Mouse (Mus musculus): ENCODE results near the gene Sgsm2. TPM values are rescaled to one million over a fixed set of nuclear protein-coding genes. Genes with fewer than 3 reads are reported as not detected.

Gene Sgsm2
- polyA plus RNA-seq, 1 experiment, result 9.6 TPM

- TF ChIP-seq GATA1 (IDR thresholded peaks at IDR 0.05; ENCODE audit: low read length), result no peak
These were observed 31.6 kb downstream of the Sgsm2 start for GRCm38 (mm10) chr11:74865252-74865651.

GRCm38 (mm10) chr11:74864421-74864820 is 32.4 kb downstream of the Sgsm2 start:
- TF ChIP-seq GATA1 (IDR thresholded peaks at IDR 0.05; ENCODE audit: low read length), result no peak

- TF ChIP-seq GATA1 (IDR thresholded peaks at IDR 0.05; ENCODE audit: low read length), result no peak
These were observed 33.4 kb downstream of the Sgsm2 start for GRCm38 (mm10) chr11:74863471-74863870.

GRCm38 (mm10) chr11:74862129-74862528 is 34.7 kb downstream of the Sgsm2 start:
- no peak for TF ChIP-seq GATA1 (IDR thresholded peaks at IDR 0.05; ENCODE audit: low read length)

- TF ChIP-seq GATA1 (IDR thresholded peaks at IDR 0.05; ENCODE audit: low read length), result no peak
These were observed 39.1 kb downstream of the Sgsm2 start for GRCm38 (mm10) chr11:74857756-74858155.

- TF ChIP-seq GATA1 (IDR thresholded peaks at IDR 0.05; ENCODE audit: low read length), result no peak
These were observed 45.7 kb downstream of the Sgsm2 start for GRCm38 (mm10) chr11:74850998-74851661.

- TF ChIP-seq GATA1 (IDR thresholded peaks at IDR 0.05; ENCODE audit: low read length), result no peak
These were observed 48.8 kb downstream of the Sgsm2 start for GRCm38 (mm10) chr11:74847919-74848521.

- TF ChIP-seq GATA1 (IDR thresholded peaks at IDR 0.05; ENCODE audit: low read length), result no peak
These were observed 51.1 kb downstream of the Sgsm2 start for GRCm38 (mm10) chr11:74845784-74846183.

GRCm38 (mm10) chr11:74843761-74844160 is 53.1 kb downstream of the Sgsm2 start:
- TF ChIP-seq GATA1 (IDR thresholded peaks at IDR 0.05; ENCODE audit: low read length), result no peak

- TF ChIP-seq GATA1 (IDR thresholded peaks at IDR 0.05; ENCODE audit: low read length), result no peak
These were observed 53.5 kb downstream of the Sgsm2 start for GRCm38 (mm10) chr11:74843435-74843714.

GRCm38 (mm10) chr11:74842656-74843434 is 54.0 kb downstream of the Sgsm2 start:
- no peak for TF ChIP-seq GATA1 (IDR thresholded peaks at IDR 0.05; ENCODE audit: low read length)

- TF ChIP-seq GATA1 (IDR thresholded peaks at IDR 0.05; ENCODE audit: low read length), result no peak
These were observed 54.8 kb downstream of the Sgsm2 start for GRCm38 (mm10) chr11:74842045-74842444.

GRCm38 (mm10) chr11:74841366-74841765 is 55.5 kb downstream of the Sgsm2 start:
- TF ChIP-seq GATA1 (IDR thresholded peaks at IDR 0.05; ENCODE audit: low read length), result no peak

GRCm38 (mm10) chr11:74840739-74841138 is 56.1 kb downstream of the Sgsm2 start:
- TF ChIP-seq GATA1 (IDR thresholded peaks at IDR 0.05; ENCODE audit: low read length), result no peak

- TF ChIP-seq GATA1 (IDR thresholded peaks at IDR 0.05; ENCODE audit: low read length), result no peak
These were observed 56.8 kb downstream of the Sgsm2 start for GRCm38 (mm10) chr11:74839860-74840715.

- TF ChIP-seq GATA1 (IDR thresholded peaks at IDR 0.05; ENCODE audit: low read length), result no peak
These were observed 57.9 kb downstream of the Sgsm2 start for GRCm38 (mm10) chr11:74838971-74839370.

All from G1E-ER4 (cell line).